Mouse (Mus musculus) left cerebral cortex, adult 9 months (tissue): ENCODE measurements around the gene Trip12.

ENCODE experiments used
- DNase-seq, 2 experiments: peaks; one replicate each; pipeline ENCODE4 v3.0.0; 2022; ENCODE audit warnings: low spot score in 2 of 2

Gene Trip12

GRCm38 (mm10) chr1:84840018-84840664, at the start of gene Trip12:
Trip12 (minus strand) TSS chr1:84840516.
- DNase-seq: peak in 1 of 2 experiments; percentile 33

GRCm38 (mm10) chr1:84890005-84890393, 49.7 kb upstream of the Trip12 start:
- DNase-seq: no peak

- no peak for DNase-seq
Observed at GRCm38 (mm10) chr1:84889330-84890004, 49.2 kb upstream of the Trip12 start.

- no peak for DNase-seq
Observed at GRCm38 (mm10) chr1:84885921-84886320, 45.6 kb upstream of the Trip12 start.

GRCm38 (mm10) chr1:84885174-84885573, 44.9 kb upstream of the Trip12 start:
- no peak for DNase-seq

- no peak for DNase-seq
Observed at GRCm38 (mm10) chr1:84883889-84884288, 43.6 kb upstream of the Trip12 start.

GRCm38 (mm10) chr1:84882937-84883336, 42.6 kb upstream of the Trip12 start:
- DNase-seq: no peak

GRCm38 (mm10) chr1:84882066-84882532, 41.8 kb upstream of the Trip12 start:
- no peak for DNase-seq

GRCm38 (mm10) chr1:84881248-84882065, 41.1 kb upstream of the Trip12 start:
- DNase-seq: peak; percentile 43 to 73

- DNase-seq: no peak
Observed at GRCm38 (mm10) chr1:84879571-84880120, 39.3 kb upstream of the Trip12 start.

- no peak for DNase-seq
Observed at GRCm38 (mm10) chr1:84877590-84877989, 37.3 kb upstream of the Trip12 start.

- DNase-seq: no peak
Observed at GRCm38 (mm10) chr1:84872939-84873338, 32.6 kb upstream of the Trip12 start.

- no peak for DNase-seq
Observed at GRCm38 (mm10) chr1:84872105-84872504, 31.8 kb upstream of the Trip12 start.

- DNase-seq: no peak
Observed at GRCm38 (mm10) chr1:84871131-84871530, 30.8 kb upstream of the Trip12 start.

- DNase-seq: no peak
Observed at GRCm38 (mm10) chr1:84869498-84869897, 29.2 kb upstream of the Trip12 start.

GRCm38 (mm10) chr1:84868841-84869240, 28.5 kb upstream of the Trip12 start:
- DNase-seq: no peak

- DNase-seq: no peak
Observed at GRCm38 (mm10) chr1:84868311-84868710, 28.0 kb upstream of the Trip12 start.

- no peak for DNase-seq
Observed at GRCm38 (mm10) chr1:84866706-84867230, 26.5 kb upstream of the Trip12 start.

GRCm38 (mm10) chr1:84866231-84866630, 25.9 kb upstream of the Trip12 start:
- no peak for DNase-seq

- DNase-seq: no peak
Observed at GRCm38 (mm10) chr1:84864645-84865044, 24.3 kb upstream of the Trip12 start.

GRCm38 (mm10) chr1:84861255-84861630, 20.9 kb upstream of the Trip12 start:
- no peak for DNase-seq
